Mouse (Mus musculus) cerebellum, postnatal 14 days (tissue): ENCODE measurements around the gene Prmt1.

Source experiments
- DNase-seq, 2 experiments: peaks; one replicate each; pipeline ENCODE4 v3.0.0; 2021; ENCODE audit warnings: mixed read lengths in 2 of 2

Gene Prmt1

DNA sequence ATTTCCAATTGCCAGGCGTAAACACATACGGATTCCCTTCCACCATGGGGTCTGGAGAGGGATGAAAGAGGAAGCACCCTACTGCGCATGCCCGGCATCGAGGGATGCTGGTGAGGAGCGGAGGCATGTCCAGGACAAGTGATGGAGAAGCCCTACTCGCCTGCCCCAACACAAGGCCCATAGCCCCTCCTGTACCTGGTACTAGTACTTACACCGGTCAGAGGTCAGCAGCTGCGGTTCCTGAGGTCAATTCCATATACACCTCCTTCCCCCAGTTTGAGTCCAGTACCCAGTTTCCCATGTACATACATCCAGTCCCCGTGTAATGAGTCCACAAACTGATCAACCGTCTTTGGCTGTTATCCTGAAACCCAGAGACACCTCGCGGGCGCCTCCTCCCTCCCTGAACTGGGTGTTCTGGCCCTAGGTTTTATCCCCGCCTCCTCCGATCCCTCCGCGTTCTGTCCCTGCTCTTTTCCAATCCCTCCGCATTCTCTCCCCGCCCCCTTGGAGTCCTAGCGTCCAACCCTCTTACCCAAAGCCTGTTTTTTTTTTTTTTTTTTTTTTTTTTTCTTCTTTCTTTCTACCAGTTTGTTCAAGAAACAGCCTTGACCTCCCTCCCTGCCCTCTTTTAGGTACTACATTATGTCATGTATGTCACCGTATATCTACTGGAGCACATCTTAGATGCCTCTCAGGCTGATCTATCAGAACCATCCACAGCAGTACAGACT lies 11.8 kb downstream of the Prmt1 start, which contains the start of gene Cpt1c:
Gene Cpt1c, minus strand, starts transcription at position 469 of the 734 bp plus-strand sequence.
- peak; percentile 92 to 94 for DNase-seq

DNA sequence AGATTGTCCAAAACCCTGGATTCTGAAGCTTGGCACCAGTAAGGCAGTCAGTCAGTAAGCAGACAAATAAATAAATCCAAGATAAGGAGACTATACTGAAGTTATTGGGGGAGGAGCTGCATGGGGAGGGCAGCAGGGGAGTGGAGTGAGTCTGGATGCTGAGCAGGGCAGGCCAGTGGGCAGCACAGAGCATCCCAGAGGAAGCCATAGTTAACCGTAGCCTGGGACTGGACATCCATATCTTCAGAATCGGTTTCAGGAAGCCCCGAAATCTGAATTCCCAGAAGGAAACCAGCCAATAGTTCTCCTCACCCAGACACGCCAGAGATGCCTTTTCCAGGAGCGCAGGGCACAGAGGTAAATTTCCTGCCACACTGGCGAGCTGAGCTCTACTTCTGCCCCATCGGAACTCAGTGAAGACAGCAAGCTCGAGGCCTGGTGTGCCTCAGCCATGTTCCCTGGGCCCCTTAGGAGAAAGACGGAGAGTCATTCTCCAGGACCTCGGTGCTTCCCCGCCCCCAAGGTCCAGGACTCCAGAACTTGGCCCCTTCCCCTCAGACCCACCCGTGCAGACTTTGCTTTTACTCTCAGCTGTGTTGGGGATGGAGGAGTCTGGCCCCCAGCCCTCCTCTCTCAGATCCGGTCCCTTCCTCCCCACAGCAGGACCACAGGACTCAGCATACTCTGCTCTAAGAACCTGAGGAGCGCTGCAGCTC lies 12.8 kb downstream of the Prmt1 start:
- DNase-seq = peak in 1 of 2 experiments; percentile 51

DNA sequence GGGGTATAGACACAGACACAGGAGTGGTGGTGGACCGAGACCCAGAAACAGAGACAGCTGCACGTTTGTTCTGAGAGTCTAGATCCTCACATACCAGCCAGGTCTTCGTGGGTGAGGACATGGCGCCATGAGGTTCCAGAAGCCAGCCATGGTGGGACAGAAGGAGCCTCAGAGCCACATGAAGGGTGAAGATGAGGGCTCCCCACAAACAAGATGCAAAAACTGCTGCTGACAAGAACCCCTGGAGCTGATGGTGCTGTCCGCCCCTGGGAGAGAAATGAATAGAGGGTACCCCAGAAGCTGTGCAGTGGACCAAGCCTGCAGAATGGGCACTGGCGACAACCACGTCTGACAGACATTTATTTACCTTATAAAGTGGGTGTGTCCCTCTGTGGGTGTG lies 15.2 kb downstream of the Prmt1 start:
- no peak for DNase-seq

DNA sequence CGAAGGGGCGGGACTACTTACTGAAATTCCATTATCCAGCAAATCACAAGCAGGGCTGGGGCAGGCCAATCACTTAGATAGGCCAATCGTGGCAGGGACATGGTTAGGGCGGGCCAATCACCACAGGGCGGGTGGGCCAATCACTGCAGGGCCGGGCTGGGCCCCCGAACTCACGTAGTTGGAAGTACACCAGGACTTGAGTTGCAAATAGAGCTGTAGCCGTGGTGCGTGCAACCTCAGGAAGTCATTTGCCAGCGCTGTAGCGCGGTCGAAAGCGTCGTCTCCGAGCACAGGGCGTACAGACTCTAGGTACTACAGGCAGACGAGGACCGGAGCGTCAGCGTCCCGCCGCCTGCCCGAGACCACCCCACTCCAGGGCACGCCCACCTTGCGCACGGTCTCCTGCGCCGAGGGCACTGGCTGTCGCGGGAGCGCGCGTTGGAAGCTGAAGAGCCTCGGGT lies 16.1 kb downstream of the Prmt1 start:
- DNase-seq = peak; percentile 85 to 90

DNA sequence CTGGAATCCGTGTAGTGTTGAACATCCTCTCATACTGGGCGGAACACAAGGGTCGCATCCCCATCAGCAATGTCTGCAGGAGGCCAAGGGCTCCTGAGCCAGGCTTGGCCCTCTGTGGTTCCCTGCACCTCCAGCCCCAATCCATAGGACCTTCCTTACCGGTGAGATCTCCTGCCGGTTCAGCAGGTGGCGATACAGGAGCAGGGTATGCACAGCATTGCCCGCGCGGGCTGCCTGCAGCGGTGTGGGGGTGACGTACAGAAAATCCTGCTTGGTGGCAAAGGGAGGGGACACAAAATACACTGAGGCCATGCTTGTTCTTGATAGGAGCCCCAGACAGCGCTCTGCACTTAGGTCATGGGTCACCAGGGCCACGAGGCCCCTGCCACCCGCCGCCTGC lies 19.7 kb downstream of the Prmt1 start:
- DNase-seq = no peak

DNA sequence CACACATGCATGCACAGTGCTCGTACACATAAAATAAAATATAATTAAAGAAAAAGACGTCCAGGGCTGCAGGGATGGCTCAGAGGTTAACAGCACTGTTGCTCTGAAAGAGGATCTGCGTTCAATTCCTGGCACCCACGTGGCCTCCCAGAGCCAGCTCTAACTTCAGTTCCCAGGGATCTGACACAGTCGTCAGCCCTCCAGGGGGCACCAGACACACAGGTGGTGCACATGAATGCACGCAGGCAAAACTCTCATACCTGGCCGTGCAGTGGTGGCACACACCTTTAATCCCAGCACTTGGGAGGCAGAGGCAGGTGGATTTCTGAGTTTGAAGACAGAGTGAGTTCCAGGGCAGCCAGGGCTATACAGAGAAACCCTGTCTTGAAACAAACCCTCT lies 20.4 kb downstream of the Prmt1 start:
- no peak for DNase-seq

DNA sequence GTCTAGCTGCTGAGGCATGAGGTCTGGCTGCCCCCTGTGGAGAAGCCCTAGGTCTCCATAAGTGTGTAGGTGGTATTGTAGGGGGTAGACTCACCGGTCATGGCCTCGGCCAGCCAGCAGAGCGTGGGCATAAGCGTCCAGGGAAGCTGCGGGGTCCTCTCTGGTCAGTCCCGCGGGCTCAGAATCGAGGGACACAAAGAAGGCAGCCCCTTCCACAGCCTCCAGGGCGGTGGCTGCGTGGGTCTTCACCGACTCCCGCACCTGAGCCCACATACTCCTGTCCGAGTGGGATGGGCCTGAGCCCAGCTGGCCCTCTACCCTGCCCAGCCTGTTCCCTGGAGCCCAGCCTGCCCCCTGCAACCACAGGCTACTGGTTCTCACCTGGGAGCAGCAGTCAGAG lies 21.4 kb downstream of the Prmt1 start:
- DNase-seq = no peak

DNA sequence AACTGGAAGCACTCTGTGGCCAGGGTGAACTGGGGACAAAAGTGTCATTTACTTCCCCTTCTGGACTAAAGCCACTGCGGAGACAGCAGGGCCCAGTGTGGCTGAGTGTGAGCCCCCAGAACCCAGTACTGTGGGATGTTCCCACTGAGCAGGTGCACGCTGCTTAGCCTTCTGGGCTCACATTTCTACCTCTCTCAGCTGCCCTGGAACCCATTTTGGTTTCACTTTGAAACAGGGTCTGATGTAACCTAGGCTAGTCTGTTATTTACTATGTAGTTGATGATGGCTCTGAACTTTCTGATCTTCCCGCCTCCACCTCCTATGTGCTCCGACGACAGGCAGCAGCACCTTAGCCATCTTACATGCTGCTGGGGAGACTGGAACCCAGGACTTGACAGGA lies 23.5 kb downstream of the Prmt1 start:
- no peak for DNase-seq

DNA sequence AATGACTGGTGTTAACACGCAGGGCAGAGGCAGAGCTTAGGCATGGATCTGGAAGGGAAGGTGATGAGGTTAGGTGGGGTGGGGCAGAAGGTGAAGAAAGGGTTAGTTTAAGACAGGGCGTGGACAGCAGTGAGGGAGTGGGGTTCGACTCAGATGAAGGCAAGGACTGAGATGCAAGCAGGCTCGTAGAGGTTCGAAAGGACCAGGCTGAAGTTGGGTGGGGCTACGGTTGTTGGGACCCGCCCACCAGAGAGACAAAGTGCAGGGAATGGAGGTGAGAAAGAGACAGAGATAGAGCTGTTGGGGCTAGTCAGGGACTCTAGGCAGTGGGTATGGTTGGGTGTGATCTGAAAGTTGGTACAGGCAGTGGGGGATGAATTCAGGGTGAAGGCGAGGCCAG lies 24.0 kb downstream of the Prmt1 start:
- DNase-seq = no peak

DNA sequence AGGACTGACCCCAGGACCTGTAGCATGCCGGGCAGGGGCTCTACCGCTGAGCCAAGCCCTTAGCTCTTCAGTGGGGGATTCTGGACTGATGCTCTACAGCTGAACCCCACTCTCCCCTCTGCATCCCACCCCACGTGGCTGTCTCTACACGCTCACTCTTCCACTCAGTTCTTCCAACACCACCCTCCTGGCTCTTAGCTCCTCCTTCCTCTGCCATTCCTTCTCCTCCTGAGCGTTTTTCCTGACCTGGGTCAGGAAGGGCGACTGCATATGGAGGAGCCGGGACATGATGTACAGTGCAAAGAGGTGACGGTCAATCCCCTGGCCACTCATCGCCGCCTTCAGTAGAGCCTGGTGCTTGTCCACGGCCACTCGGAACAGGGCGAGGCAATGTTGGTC lies 25.9 kb downstream of the Prmt1 start:
- DNase-seq = no peak

DNA sequence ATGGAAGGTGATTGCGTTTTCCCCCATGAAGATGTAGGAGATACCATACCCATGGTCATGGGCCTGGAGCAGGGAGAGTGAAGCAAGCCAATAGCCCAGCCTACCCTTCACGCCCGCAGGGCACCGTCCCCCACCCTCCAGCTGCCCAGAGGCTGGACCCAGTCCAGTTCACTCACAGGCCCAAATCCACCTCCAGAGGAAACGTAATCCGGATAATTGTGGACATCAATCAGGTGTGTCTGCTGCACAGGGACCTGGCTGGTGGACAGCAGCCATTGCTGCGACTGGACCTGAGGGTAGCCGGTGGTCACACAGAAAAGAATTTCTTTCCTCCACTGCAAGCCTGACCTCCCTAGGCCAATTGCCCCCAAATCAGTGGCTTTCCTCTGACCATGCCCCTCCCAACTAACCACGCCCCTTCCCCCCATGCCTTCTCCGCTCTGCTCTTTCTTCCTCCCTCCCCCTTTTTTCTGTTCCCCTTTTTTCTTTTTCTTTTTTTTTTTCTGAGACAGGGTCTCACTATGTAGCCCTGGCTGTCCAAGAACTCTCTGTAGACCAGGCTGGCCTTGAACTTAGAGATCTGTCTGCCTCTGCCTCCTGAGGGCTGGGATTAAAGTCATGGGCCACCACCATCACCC lies 26.4 kb downstream of the Prmt1 start:
- DNase-seq = no peak

DNA sequence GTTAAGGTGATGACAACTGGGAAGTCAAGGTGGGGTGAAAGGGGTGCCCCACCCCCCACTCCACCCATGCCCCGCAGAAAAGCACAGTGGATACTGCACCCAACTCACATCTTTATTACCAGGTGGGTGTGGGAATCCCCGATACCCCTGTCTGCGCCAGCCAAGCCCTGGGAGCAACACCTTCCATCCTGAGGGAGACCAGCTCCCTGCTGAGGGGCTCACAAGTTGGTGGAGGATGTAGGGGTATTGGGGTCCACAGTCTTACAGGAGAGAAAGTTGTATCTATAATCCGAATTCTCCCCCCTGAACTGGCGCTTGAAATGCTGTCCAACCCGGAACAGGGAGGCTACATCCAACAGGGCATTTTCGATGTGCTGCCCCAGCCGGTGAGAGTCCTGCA lies 27.1 kb downstream of the Prmt1 start:
- DNase-seq = no peak

DNA sequence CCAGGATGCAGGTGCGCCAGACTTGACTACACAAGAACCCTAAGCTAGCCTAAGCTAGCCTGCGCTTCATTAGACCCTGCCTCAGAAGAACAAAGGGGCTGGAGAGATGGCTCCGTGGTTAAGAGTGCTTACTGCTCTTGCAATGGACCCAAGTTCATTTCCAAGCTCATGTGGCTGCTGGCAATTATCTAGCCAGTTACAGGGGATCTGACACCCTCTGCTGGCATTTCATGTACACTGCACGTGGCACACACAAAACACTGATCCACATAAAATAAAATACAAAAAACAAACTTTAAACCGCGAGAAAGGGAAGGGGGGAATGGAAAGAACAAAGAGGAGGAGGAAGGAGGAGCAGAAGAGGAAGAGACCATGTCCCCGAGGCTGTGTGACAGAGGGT lies 28.2 kb downstream of the Prmt1 start:
- DNase-seq = peak; percentile 66 to 75

DNA sequence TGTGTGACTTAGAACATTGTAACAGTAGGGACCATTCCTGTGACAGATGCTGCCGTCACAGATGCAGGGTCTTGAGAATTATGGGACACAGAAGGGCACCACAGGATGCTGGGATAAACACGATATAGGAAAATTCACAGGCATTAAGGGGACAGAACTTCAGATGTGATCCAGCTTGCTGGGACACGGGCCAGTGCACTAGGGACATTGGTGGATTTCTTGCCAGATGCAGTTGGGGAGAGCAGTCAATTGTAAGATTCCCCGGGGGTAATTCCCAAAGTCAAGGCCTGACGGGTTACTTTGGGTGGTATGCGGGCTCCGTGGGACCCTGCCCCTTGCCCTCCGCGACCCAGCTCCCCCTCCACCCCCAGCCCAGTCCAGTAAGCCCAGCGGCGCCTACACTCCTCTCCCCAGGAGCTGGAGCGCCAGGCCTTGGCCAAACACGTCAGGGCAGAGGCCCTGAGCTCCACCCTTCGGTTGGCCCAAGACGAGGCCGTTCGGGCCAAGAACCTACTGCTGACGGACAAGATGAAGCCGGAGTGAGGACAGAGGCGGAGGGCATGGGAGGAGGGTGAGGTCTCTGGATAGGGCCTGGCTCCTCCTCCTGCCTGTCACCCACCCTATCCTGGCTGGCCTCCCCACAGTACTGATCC lies 29.1 kb downstream of the Prmt1 start:
- DNase-seq = no peak

DNA sequence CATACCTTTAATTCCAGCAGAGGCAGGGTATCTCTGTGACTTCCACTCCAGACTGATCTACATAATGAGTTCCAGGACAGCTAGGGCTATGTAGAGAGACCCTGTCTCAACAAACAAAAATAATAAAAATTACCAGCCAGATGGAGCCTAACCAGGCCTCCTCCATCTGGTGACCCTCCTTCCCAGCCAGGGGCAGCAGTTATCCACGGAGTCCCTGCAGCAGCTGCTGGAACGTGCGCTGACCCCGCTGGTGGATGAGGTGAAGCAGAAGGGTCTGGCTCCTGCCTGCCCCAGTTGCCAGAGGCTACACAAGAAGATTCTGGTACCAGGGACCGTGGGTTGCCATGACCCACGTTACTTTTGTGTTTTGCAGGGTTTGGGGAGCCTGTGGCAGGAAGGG lies 30.1 kb downstream of the Prmt1 start:
- DNase-seq = no peak

DNA sequence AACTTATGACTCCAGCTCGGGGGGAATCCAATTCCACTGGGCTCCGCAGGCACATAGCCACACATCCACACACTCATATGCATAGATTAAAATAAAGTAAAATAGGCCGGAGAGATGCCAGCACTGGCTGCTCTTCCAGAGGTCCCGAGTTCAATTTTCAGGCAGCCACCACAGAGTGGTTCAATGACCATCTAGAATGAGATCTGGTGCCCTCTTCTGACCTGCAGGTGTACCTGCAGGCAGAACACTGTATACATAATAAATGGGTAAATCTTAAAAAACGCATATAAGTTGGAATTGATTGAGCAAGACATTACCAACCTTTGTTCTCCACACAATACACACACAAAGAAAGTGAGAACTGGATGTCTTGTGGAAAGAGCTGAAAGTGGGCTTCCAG lies 30.7 kb downstream of the Prmt1 start:
- peak in 1 of 2 experiments; percentile 52 for DNase-seq

DNA sequence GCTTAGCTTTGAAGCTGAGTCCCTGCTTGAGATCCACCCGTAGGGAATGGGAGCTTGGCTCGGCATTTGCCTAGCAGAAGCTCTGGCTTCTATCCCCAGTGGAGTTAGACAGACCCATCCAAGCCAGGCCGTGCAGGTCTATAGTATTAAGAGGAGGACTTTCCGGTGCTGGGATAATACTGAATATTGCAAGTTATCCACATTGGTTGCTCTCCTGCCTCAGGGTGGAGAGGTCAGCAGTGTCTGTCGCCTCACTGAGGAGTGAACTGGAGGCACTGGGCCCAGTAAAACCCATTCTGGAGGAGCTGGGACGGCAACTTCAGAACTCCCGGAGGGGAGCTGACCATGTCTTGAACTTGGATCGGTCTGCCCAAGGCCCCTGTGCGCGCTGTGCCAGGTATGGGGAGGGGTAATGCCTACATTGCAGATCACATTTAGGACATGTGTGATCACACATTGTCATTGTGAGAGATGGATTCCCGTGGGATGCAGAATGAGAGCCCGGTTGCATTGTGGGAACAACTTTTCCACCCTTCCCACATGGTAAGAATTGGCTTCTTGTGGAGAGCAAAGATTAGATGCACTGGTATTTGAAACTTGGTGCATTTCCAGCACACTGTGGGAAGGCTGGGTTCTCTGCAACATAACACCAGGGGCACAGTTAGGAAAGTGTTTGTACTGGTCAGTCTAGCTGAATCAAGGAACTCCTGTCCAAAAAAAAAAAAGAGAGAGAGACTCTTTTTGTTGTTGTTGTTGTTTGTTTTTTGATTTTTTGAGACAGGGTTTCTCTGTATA lies 32.1 kb downstream of the Prmt1 start:
- no peak for DNase-seq

DNA sequence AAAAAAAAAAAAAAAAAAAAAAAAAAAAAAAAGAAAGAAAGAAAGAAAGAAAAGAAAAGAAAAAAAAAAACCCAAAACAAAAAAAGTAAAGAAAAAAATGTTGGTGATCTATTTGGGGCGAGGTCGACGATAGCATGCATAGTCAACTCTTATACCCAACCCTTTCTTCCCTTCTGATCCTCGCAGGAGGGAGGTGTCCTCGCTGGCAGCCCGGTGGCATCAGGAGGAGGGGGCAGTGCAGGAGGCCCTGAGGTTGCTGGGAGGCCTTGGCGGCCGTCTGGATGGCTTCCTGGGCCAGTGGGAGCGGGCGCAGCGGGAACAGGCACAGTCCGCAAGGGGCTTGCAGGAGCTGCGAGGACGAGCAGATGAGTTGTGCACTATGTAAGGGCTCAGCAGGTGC lies 32.8 kb downstream of the Prmt1 start:
- DNase-seq = no peak

DNA sequence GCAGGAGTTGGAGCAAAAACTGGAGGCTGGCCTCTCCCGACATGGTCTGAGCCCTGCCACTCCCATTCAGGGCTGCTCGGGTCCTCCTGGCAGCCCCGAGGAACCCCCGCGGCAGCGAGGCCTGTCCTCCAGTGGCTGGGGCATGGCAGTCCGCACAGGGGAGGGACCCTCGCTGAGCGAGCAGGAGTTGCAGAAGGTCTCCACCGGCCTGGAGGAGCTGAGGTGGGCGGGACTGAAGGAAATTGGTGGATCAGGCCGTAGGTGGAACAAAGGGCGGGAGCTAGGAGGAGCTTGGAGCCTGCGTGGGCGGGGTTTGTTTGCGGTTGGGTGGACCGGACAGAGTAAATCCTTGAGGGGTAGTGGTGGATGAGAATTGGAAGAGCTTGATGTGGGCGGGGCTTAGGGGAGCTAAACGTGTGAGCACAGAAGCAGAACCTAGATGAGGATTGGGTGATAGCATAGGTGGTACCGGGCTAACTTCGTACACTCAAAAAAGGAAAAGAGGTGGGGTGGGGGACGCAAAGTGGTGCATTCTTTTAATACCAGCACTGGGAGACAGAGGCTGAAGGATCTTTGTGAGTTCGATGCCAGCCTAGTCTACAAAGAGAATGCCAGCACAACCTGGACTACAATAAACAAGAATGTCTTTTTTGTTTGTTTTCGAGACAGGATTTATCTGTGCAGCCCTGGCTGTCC lies 33.6 kb downstream of the Prmt1 start:
- peak; percentile 83 to 85 for DNase-seq

DNA sequence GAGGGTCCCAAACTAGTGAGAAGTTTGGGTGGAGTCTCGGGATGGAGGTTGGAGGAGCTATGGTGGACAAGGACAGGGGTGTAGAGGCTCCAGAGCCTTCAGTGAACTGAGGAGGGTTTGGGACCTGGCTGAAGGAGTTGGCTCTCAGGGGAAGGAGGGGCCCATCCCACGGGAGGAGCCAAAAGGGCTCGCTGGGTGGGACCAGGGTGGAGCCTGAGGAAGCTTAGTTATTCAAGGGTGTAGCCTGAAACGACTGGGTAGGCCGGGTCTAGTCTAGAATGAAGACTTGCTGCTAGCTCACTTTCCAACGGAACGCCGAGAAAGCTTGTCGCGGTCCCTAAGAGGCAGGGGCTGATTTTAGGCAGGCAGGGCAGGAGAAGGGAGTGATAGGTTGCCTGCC lies 34.4 kb downstream of the Prmt1 start:
- no peak for DNase-seq

DNA sequence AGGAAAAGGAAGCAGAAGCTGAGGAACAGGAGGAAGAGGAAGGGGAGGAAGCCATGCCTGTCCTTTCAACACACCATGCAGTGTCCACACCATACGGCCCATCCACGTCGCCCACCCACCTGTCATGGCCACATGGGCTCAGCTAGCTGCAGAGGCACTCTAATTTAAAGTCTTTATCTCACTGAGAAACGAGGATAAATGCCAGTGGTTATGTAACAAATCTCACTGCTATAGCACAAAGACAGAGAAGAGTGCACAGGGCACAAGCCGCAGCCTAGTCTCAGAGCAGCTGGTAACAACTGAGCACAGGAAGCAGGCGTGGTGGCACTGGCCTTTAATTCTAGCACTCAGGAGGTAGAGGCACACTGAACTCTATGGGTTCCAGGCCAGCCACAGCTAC lies 36.4 kb downstream of the Prmt1 start:
- no peak for DNase-seq

DNA sequence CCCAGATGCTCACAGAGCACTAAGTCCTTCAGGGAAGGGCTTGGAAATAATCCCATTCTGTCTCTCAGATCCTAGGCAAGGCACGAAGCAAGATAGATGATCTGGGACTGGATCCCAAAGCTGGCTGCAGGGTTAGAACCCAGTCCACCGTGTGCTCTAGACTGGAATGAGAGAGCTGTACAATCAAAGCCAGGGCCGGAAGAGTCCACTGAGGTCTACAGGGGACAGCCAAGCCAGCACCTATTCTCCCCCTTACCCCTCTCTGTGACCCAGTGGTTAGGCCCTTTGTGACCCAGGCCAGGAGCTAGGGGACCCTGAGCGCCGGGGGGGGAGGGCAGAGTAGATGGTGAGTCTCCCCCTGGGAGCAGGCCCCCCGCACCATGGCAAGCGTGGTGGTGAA lies 43.5 kb downstream of the Prmt1 start, which contains the start of gene Tsks:
Gene Tsks, plus strand, starts transcription at position 301 of the 400 bp plus-strand sequence.
- DNase-seq = no peak
